Mouse (Mus musculus) cerebellum, adult 9-11 months (tissue): Measurements from ENCODE around the gene Rps6kl1.

Source experiments
- DNase-seq: peaks from one replicate; pipeline ENCODE4 v3.0.0; 2022

Rps6kl1 gene

GRCm38 (mm10) chr12:85101521-85102106, 49.5 kb downstream of the Rps6kl1 start:
- DNase-seq, result no peak

- DNase-seq, result no peak
Measured at GRCm38 (mm10) chr12:85101001-85101400, 50.1 kb downstream of the Rps6kl1 start.

- DNase-seq, result no peak
Measured at GRCm38 (mm10) chr12:85095859-85096258, 55.2 kb downstream of the Rps6kl1 start.

- DNase-seq, result no peak
Measured at GRCm38 (mm10) chr12:85095146-85095545, 55.9 kb downstream of the Rps6kl1 start.

- DNase-seq, result no peak
Measured at GRCm38 (mm10) chr12:85094706-85095105, 56.4 kb downstream of the Rps6kl1 start.

- DNase-seq, result no peak
Measured at GRCm38 (mm10) chr12:85094010-85094409, 57.1 kb downstream of the Rps6kl1 start.

- peak; percentile 58 for DNase-seq
Measured at GRCm38 (mm10) chr12:85092214-85092613, 58.9 kb downstream of the Rps6kl1 start.

GRCm38 (mm10) chr12:85091190-85091589, 59.9 kb downstream of the Rps6kl1 start:
- DNase-seq, result no peak

- no peak for DNase-seq
Measured at GRCm38 (mm10) chr12:85087845-85088244, 63.2 kb downstream of the Rps6kl1 start.
